Mouse (Mus musculus): ENCODE data around the gene Cntn4.

The Cntn4 gene

GRCm38 (mm10) chr6:106097856-106098255 is 420.4 kb downstream of the Cntn4 start:
- DNase-seq: no peak

- DNase-seq: no peak
Observed at GRCm38 (mm10) chr6:106118523-106119081, 441.1 kb downstream of the Cntn4 start.

- no peak for DNase-seq
Observed at GRCm38 (mm10) chr6:106153530-106153929, 476.1 kb downstream of the Cntn4 start.

GRCm38 (mm10) chr6:106155362-106155761 is 477.9 kb downstream of the Cntn4 start:
- DNase-seq: no peak

- DNase-seq: no peak
Observed at GRCm38 (mm10) chr6:106177546-106177945, 500.1 kb downstream of the Cntn4 start.

GRCm38 (mm10) chr6:106181596-106181995 is 504.1 kb downstream of the Cntn4 start:
- no peak for DNase-seq

- no peak for DNase-seq
Observed at GRCm38 (mm10) chr6:106200974-106201373, 523.5 kb downstream of the Cntn4 start.

GRCm38 (mm10) chr6:106207401-106207800 is 529.9 kb downstream of the Cntn4 start:
- DNase-seq: no peak

- no peak for DNase-seq
Observed at GRCm38 (mm10) chr6:106213071-106213470, 535.6 kb downstream of the Cntn4 start.

- DNase-seq: peak in 1 of 2 experiments; percentile 4
Observed at GRCm38 (mm10) chr6:106237046-106237948, 559.8 kb downstream of the Cntn4 start.

- DNase-seq: no peak
Observed at GRCm38 (mm10) chr6:106241553-106241952, 564.1 kb downstream of the Cntn4 start.

- no peak for DNase-seq
Observed at GRCm38 (mm10) chr6:106263396-106263795, 585.9 kb downstream of the Cntn4 start.

GRCm38 (mm10) chr6:106265487-106265886 is 588.0 kb downstream of the Cntn4 start:
- DNase-seq: no peak

GRCm38 (mm10) chr6:106266304-106266703 is 588.8 kb downstream of the Cntn4 start:
- DNase-seq: no peak

- no peak for DNase-seq
Observed at GRCm38 (mm10) chr6:106268723-106269122, 591.3 kb downstream of the Cntn4 start.

GRCm38 (mm10) chr6:106277139-106277538 is 599.7 kb downstream of the Cntn4 start:
- DNase-seq: no peak

- no peak for DNase-seq
Observed at GRCm38 (mm10) chr6:106281621-106282020, 604.2 kb downstream of the Cntn4 start.

GRCm38 (mm10) chr6:106283815-106284214 is 606.4 kb downstream of the Cntn4 start:
- no peak for DNase-seq

GRCm38 (mm10) chr6:106299451-106299850 is 622.0 kb downstream of the Cntn4 start:
- no peak for DNase-seq

- DNase-seq: no peak
Observed at GRCm38 (mm10) chr6:106300179-106300578, 622.7 kb downstream of the Cntn4 start.

GRCm38 (mm10) chr6:106302435-106302834 is 625.0 kb downstream of the Cntn4 start:
- DNase-seq: no peak

- DNase-seq: no peak
Observed at GRCm38 (mm10) chr6:106328987-106329386, 651.5 kb downstream of the Cntn4 start.

- DNase-seq: peak in 1 of 2 experiments; percentile 11
Observed at GRCm38 (mm10) chr6:106329636-106330035, 652.2 kb downstream of the Cntn4 start.

- no peak for DNase-seq
Observed at GRCm38 (mm10) chr6:106332466-106332865, 655.0 kb downstream of the Cntn4 start.

Data from kidney, adult 8-10 months (tissue).